Mouse (Mus musculus) CD4-positive, CD25-positive, alpha-beta regulatory T cell, adult 4 months (primary cell): ENCODE results near the gene Srp9. TPM values are rescaled to one million over a fixed set of nuclear protein-coding genes. Genes with fewer than 3 reads are reported as not detected.

ENCODE experiments used
- ATAC-seq: one replicate; pipeline ENCODE4 v1.8.0; 2017
- polyA plus RNA-seq, 2 experiments: library from polyadenylated mRNA; unstranded; fragments of 100-300 nt; shearing (Covaris generic); gene quantifications; one replicate each; pipeline ENCODE4 v1.2.1; 2017

Gene Srp9
- polyA plus RNA-seq, result 100 to 1,000 TPM; 114 to 148 TPM

DNA sequence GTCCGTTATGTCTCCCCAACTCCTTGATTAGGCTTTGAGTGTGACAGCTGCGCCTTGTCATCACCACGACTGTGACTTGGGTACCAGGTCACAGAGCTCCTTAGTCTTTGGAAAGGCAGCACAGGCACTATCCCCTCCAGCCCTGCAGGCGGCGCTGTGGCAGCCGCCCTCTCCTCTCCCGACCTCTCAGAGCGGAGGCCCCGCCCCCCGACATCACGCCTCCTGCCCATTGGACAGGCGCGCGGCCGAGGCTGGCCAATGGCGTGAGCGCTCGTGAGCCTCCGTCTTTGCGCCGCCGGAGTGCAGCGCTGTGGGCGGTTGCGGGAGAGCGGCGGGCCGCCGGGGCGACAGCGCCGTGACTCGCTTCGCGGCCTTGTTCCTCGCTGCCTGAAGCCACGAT, at the start of gene Srp9:
Gene Srp9 (plus strand): TSS at position 232 of the 400 bp plus-strand sequence.
- ATAC-seq, result peak; percentile 93

DNA sequence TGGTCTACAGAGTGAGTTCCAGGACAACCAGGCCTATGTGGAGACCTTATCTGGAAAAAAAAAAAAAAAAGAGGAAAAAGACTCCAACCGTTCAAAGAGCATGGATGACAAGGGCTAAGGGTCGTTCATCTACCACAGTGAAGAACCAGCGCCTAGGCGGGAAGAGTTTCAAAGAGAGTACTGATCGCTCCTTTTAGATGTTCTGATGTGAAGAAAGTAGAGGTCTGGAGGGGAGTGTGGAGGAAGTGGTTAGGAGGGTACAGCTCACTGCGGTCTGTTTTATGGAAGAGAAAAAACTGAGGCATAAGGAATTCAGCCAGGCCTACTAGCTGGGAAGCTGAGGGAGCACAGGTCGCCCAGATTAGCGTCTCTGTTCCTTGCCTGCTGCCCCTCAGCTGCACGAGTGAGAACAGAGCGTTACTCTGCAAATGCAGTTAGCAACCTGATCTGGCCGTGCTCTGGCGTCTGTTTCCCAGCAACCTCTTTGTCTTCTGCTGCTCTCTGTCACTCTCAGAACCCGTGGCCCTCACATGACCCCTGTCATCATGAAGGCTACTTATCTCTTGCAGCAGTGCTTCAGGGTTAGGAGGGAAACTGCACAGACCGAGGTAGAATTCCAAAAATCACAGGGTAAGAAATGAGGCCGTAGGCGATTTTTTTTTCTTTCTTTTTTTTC, 42.7 kb upstream of the Srp9 start:
- ATAC-seq, result no peak

DNA sequence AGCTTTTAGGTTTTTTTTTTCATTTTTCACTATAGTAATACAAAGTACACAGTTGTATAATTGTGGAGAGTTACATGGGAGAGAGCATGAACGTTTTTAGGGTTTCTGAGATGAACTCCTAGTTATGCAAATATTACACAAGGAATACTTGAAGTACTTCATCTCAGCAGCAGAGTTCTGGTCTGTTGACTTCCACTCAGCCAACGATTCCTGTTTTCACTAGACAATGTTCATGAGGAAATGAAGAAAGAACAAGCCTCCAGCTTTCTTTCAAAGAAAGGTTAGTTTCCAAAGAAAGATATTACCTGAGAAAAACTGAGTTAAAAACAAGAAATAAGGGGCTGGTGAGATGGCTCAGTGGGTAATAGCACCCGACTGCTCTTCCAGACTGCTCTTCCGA, 41.1 kb upstream of the Srp9 start:
- no peak for ATAC-seq

DNA sequence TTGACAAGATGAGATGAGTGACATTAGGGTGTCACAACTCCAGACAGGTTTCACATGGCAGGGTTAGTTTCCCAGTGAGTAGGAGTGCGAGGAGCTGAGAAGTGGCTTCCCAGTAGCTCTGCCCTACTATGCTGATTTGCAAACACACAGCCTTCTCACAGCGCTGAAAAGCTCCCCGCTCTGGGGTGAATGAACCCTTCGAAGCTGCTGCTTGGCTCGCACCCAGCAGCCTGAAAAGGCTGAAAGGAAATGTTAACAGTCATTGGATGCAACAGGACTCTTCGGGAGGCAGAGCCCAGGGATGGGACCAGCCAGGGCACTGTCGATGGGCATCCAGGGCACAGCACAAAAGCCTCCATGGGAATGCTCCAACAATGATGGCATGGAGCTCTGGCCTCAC, 37.8 kb upstream of the Srp9 start:
- no peak for ATAC-seq

DNA sequence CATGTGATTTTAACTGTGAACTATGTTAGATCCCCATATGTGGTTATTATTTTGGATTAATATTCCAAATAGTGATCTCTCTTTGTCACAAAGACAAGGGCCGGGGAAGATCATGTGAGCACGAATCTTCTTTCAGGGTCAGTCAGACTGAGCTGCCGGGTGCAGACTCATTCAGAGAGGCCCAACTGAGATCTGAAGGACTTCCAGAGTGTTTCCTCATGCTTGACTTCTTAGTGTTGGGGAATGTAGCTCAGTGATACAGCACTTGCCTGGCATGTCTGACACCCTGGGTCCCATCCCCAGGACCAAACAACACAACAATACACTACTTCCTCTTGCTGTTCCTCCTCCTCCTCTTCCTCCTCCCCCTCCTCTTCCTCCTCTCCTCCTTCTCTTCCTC, 37.2 kb upstream of the Srp9 start:
- no peak for ATAC-seq

DNA sequence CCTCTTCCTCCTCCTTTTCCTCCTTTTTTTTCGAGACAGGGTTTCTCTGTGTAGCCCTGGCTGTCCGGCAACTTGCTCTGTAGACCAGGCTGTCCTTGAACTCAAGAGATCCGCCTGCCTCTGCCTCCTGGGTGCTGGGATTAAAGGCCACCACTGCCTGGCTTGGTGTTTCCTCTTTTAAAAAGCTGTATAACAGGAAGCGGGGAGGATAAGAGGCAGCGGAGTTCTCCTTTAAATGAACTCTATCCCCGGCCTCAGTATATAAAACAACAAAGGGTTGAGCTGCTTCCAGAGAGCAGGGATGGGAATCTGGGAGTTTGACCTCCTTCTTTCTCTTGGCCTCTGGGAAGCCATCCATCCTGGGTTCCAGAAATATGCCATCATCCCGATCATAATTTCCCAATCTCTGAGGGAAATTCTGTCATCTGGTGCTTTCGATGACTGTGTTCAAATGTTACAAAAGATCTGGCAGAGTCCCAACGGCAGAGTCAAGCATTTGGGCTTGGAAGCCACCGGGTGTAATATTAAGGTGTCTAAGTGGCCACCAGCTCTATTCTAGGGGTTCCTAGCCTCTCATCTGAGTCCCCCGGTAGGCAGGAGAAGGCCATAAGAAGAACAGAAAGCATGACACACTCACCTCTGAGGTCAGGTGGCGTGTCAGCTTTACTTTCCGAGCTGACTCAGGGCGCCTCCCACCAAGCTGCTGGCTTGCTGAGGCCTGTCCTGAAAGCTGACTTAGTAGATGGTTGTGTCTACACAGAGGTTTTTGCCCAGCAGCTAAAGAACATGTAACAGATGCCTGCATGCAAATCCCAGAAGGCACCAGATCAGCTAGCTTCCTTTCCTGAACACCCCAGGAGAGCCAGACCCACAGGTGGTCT, 36.5 kb upstream of the Srp9 start:
- no peak for ATAC-seq

DNA sequence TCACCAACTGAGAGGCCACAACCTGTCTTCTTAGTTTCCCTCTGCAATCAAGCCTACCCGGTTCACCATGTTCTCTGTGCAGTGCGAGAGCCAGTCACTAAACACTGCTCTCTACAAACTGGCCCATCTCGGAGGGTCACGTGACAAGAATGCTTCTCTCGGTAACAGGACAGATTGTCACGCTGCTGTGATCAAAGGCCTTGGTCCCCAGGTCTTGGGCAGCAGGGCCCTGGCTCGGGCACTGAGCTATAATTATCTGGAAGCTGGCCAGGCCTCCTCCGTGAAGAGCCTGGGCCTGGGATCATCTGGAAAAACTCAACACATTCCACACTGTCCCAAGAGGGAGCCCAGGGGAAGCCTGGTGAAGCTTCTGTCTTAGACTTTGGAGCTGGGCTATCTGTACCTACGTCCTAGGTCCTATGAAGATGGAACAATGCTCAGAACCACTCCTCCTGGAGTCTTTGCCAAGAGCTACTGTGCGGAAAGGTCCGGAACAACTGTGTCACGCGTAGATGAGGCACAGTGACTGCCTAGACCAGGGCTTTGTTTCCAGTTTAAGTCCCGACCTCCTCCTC, 35.6 kb upstream of the Srp9 start:
- ATAC-seq, result no peak

DNA sequence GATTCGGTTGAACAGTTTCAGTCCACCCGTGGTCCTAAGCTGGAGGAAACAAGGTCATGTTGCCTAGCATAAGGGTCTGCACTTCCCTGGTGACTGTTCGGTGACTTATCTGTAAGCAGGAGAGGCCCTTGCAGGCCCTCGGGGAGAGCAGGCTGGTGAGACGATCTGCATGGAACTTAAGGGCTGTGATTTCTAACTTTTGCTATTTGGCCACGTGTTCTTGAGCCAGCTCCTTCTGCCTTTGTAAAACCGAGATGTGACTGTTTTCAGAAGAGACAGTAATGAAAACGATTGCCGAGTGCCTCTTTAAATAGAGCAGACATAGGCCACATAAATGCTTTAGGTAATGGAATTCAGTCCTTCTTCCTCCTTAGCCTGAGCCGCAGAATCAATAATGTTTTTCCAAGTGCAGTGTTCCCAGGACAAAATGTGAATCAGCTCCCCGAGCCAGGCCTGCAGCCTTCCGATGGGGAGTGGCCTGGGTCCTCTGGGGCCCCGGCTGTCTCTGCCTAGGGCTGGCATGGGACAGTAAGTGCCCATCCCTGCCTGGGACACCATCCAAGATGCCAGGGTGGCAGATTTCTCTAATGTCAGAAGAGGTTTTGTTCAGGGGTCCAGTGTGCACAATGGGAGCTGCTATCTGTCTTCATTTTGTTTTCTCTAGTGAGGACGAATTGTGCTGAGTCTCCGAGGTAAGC, 34.8 kb upstream of the Srp9 start:
- no peak for ATAC-seq

DNA sequence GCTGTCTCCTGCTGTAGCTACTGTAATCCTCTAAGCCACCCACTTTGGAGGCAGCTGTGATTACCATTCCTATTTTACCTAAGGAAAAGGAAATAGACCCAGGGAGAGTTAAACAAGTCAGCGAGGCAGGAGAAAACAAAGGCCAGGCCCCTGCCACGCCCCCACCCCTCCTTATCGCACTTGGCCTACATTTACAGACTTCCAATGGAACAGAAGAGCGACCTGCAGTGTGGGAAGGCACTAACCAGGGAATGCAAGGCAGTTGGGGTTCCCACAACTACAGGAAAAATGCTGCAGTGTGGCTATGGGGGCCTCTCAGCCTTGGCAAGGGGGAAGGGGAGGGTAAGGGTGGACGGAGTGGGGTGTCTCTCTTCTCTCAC, 34.2 kb upstream of the Srp9 start:
- ATAC-seq, result no peak

DNA sequence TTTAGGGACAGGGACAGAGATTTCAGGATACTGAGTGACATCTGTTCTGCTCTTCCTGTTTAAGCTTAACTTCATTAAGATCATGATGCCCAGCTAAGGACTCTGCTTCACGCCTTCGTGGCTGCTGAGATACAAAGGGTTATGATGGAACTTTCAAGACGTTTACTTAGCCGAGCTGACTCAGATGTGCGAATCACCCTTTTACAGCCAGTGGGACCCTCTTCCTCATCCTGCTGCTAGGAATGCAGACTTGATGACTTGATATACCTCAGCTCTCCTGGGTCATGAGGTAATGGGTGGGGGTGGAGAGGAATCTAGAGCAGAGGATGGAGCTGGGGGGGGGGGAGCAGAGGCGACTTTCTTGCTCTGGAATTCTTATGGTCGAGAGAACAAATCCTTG, 33.3 kb upstream of the Srp9 start:
- ATAC-seq, result no peak

DNA sequence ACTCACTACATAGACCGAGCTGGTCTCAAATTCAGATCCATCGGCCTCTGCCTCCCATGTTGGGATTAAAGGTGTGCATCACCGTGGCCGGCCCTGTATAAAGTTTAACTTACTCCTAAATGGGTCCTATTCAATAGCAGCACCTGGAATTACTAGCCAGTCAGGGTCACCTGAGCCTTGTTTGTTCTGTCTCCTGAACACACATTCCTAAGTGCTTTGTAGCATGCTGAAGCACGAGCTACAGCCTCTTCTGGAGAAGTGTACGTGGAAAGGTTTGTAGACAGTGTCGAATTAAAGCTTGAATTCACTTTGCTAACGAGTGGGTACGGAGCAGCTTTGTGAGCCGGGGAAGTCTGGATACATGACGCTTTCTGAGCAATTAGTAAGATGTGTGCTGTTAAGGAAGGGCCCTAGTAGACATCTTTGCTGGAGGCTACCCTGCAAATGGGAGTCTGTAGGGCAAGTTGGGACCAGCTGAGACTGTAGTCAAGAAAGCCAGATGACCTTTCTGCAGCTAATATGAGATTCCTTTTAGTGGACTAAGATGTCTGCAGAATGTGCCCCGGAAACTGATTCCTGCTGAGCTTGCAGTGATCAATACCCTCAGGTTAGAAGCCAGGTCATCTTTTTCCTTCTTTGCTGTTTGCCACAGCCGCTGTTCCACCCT, 32.7 kb upstream of the Srp9 start:
- no peak for ATAC-seq

DNA sequence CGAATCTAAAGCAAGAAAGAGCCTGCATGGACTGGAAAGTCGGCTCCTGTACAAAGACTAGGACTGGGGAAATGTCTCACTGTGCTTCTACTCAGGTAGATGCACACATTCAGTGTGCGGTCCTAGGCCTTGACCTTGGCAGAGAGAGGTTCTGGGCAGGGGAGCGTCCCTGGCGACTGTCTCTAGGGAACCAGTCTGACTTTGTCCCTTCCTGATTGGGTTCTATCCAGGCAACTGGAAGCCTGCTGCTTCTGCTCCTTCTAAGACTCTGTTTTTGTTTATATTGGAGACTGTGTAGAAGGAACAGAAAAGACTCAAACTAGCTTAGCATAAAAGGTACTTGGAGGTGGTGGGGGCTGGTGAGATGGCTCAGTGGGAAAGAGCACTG, 32.1 kb upstream of the Srp9 start:
- ATAC-seq, result no peak

DNA sequence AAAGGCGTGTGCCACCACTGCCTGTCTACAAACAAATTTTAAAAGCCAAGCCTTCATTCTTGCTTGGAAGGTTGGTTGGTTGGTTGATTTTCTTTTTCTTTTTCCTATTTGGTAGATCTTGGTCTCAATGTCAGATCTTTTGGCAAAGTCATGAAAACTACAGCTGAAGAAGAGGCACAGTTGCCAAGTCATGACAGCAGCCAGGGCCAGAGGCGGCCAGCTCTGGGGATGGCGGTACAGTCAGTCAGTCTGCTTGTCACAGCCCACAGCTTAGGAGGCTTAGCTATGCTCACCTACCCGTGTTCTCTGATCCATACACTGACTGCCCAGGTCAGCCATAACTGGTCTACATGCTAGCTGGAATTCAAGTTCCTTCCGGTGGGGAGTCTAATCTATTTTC, 31.1 kb upstream of the Srp9 start:
- no peak for ATAC-seq

DNA sequence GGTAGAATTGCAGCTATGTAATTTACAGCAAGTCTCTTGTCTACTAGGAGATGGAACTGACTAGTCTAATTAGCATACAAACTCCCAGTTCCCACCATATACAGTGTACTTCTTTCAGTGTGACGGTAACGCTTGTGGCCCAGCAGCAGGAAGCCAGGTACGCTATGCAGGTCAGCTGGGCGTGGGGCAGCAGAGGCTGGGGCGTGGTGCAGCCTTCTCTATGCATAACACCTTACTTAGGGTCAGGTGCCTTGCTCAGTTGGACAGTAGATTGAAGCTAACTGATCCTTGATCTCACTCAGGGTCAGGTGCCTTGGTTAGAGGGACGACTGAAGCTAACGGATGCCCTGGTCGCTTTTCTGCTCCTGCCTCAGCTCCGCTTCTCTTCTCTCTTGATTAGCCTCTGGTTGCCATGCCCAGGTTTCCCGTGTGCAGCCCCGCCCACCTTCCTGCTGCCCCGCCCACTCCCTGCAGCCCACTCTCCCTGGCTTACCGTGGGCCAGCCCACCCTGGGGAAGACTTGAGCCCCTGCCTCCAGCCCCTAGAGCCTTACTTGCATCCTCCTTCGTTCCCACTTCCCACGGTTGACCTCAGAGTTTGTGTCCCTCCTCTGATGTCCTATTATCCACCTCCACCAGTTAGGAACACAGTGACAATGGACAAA, 29.9 kb upstream of the Srp9 start:
- no peak for ATAC-seq

DNA sequence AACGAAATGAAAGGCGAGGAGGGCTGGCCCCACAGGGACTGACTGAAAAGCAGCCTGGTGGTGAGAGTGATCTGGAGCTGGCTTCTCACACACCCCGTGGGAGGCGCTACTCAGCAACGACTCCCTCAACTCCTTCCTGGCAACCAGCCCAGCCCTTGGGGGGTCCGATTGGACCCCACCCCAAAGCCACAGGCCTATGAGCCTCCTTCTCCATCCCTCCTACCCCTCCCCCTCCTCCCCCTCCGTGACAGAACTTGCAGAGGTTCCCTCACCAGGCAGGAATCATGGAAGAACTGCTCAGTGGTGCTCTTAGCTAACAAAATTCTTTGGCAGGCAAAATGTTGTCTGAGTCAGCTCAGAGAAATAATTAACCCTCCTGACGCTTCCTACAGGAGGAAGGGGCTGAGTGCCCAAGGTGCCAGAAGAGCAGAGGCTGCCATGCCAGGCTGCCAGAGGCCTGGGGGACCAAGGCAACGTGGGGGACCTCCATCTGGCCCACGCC, 29.2 kb upstream of the Srp9 start:
- no peak for ATAC-seq

DNA sequence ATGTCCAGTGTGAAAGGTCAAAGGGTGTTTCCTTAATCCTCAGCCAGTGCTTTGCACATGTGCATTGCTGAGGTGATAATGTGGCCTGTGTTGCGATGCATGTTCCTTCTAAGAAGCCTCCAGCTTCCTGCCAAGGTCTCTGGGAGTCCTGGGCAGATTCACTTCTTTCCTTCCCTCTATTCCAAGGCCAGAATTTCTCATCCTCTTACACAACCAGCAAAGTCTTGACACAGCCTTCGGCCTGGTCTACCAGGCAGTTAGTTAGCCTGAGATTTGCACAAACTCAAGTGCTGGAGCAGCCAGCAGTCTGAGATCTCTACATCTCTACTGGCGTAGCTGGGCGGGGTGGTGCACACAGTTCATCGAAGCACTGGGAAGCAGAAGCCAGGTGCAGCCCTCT, 27.8 kb upstream of the Srp9 start:
- no peak for ATAC-seq

DNA sequence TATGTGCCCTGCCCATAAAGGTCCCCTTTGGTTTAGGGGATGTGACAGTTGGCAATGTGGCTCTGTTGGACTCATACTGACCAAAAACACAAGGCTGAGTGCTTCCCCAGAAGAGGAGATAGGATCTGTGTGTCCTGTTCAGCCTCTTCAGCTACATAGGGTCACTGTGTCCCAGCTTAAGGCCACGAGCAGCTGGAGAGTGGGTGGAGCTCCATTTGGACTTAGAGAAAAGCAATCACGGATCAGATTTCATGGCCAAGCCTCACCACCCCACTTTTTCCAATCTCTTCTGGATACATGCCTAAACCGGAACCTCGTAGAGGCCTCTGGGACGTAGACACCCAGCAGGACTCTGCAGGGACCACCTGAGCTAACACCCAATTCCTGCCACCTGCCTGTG, 25.5 kb upstream of the Srp9 start:
- no peak for ATAC-seq

DNA sequence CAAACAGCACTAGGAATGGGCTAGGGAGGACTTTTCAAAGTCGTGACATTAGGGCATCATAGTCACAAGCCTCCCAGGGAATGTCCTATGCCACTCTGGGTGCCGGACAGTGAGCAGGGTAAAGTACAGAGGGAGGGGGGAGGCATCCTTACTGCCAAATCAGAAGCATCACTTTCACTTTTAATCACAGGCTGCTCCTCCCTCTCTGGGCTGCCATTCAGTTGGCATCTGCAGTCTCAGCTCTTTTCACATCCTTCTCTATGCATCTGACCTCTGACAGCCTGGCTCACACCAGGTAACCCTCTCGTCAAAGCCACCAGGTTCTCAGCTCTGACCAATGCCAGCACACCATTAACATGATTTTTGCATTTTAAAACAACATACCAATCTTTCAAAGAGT, 24.1 kb upstream of the Srp9 start:
- peak; percentile 34 for ATAC-seq

DNA sequence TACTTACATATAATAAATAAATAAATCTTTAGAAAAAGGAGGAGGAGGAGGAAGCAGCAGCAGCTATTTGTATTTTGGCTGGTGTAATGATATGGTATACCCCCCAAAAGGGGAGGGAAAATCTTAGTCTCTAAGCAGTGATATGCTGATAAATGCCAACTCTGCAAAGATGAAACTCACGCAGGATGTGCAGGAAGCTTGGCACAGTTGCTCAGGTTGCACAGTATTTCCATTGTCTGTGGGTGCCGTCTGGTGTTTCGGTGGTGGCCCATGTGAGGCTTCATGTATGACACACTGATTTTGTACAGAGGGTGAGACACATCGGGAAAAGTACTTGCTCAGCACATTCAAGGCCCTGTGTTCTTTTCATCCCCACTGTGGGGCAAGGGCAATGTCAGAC, 23.1 kb upstream of the Srp9 start:
- ATAC-seq, result peak; percentile 51

DNA sequence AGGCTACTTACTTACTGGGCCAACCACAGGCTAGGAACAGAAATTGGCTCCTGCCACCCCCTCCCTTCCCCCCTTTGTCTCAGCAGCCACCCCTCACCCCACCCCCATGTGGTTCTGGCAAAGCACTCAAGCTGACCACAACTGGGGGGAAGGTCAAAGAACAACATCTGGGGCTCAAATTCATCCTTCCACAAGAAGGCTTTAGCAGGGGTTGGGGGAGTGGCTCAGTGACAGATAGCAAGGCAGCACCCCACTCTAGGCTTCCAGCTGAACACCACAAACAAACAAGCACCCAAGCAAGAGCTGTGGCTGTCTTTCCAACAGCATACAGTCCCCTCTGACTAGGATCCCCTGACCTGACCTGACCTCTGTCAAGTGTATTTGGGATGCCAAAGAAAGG, 21.8 kb upstream of the Srp9 start:
- ATAC-seq, result no peak

DNA sequence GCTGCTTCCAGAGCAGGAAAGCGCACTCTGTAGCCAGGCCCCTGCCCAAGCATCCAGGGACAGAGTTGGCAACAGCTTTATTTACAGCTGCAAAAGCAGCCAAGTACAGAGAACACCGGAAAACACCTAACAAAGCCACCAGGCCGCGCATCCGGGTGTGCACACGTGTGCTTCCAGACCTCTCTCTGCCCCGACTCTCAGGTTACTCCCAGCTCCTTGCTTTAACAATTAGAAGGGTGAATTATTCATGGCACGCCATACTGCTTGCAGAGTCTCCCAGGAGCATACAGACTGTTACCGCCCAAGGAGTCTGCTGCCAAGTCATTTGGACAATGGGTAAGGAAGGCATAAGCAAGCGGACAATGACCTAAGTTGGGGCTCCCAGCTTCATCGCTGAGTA, 21.1 kb upstream of the Srp9 start:
- no peak for ATAC-seq

DNA sequence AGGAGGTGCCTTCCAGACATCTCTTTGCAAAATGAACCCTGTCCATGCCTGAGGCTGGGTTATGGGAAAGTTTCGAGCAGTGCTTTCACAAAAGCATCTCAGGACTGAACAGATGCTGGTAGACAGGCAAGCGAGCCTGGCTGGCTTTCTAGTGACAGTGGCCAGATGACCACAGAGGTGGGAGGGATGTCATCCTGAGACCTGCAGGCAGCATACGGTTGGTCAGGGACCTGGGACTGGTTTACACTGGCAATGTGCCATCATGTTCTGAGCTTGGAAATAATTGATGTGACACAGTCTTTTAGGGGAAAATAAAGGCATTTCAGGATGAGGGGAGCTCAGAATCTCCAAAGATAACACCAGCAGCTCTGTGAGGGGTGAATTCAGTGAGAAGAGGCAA, 19.5 kb upstream of the Srp9 start:
- no peak for ATAC-seq
